Mouse (Mus musculus) urinary bladder, adult 18-20 months (tissue): ENCODE measurements around the gene Ikzf4.

Experiments
- DNase-seq, 2 experiments: peaks; one replicate each; pipeline ENCODE4 v3.0.0; 2022; ENCODE audit warnings: low spot score in 2 of 2, mixed read lengths in 2 of 2

Ikzf4 gene

DNA sequence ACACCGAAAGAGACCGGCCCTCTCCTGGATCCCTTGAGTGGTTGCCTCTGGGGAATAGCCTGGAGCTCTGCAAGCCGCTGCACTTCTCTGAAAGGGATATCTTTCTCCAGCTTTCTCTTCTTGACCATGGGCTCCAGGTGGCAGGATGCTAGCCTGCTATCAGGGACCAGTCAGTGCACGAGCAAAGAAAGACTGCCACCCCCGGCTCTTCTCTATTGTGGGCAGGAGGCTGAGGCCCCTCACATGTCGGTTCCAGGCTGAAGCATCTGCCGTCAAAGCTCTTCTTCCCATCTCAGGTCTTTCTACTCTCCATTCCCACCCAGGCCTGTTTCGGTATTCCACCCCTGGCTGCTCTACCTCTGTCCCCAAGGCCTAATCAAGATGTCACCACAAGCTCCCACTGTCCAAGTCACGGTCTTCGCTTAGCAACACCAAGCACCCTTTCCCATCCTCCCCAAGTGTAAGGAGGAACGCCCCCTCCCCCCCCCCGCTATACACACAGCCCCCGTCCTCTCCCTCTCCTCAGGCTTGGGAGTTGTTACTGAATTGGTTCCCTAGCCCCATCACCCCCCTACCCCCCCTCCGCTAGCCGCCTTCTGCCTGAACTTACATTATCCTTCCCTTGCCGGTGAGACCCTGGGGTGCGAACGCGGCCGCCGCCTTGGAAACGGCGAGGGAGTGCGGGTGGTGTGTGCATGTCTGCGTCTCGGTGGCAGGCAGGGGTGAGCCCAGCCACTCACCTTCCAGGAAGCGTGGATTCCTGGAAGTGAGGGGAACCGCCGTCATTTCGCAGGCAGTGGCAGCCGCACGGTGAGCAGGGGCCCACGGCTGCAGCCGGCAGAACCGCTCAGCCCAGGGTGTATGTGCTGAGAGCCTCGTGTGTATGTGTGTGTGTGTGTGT is at the start of gene Ikzf4:
TSS of gene Ikzf4 (minus strand) at position 881 of the 901 bp plus-strand sequence.
- peak; percentile 9 to 39 for DNase-seq

DNA sequence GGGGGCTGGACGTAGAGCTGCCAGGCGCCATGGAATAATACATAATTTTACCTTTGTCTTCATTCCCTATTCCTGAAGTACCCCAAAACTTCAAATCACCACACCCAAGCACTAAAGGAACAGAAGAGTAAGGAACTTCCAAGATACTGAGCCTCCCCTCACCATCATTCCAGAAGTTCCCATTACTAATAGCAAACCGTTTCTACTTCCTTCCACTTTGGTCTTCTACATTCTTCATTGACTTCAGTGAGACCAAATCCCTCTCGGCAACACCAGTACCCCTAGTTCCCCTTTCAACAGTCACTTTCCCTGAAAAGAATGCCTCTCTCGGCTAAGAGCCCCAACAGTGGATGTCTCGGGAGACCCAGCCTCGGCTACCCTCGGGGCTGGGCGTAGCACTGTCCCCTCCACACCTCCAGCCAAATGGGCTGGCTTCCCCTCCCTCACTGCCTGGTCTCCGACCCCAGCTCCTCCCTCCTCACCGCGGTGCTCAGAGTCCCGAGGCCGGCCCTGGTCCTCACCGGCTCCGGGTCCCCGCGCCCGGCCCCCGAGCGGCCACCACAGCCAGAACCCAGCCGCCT is 49.7 kb upstream of the Ikzf4 start:
- no peak for DNase-seq

GRCm38 (mm10) chr10:128674469-128675008 is 28.7 kb upstream of the Ikzf4 start:
- no peak for DNase-seq

DNA sequence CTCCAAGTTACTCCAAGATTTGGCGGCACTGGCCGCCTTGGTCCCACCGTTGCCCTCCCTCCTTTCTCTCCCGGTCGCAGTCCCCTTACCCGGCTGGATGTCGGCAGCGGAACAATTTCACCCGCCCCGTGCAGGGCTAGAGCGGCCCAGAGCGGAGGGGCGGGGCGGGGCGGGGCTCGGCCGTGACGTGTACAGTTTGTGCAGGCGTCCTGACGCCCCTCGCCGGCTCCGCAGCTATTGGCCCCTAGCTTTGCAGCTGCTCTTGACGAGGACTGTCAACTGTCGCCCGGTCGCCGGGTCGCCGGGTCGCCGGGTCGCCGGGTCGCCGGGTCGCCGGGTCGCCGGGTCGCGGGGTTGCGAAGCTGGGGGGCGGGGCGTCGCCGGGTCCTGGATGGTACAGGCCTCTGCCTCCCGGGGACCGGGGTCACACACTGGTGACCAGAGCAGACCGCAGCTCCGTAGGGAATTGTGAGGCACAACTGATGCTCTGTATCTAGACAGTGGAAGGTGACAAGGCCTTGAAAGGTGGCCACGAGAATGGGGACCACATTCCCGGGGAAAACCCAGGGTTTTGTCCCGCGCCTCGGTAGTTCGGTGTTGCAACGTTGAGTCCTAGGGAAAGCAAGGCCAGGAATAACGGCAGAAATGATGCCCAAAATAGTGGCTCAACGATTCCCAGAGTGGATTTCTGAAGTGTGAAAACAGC is 28.1 kb upstream of the Ikzf4 start, which contains the start of gene Suox:
TSS of gene Suox (minus strand) at position 311 of the 706 bp plus-strand sequence.
- peak; percentile 67 to 86 for DNase-seq

DNA sequence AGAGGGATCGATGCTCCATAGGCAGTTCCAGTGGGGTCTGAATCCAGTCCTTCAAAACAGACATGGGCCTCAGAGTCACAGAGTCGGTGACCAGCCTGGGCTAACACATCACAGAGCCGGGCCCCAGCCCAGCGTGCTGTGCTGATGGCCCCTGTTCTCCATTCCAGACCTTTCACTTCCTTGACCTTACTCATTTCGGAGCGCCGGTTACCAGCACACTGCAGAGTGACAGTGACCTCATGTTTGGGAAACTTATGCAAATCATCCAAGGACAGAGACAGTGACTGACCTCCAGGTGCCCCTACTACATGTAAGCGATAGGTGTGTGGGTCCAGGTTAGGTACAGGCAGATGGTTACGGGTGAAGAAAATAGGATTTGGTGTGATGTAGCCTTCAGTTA is 25.4 kb upstream of the Ikzf4 start:
- no peak for DNase-seq

DNA sequence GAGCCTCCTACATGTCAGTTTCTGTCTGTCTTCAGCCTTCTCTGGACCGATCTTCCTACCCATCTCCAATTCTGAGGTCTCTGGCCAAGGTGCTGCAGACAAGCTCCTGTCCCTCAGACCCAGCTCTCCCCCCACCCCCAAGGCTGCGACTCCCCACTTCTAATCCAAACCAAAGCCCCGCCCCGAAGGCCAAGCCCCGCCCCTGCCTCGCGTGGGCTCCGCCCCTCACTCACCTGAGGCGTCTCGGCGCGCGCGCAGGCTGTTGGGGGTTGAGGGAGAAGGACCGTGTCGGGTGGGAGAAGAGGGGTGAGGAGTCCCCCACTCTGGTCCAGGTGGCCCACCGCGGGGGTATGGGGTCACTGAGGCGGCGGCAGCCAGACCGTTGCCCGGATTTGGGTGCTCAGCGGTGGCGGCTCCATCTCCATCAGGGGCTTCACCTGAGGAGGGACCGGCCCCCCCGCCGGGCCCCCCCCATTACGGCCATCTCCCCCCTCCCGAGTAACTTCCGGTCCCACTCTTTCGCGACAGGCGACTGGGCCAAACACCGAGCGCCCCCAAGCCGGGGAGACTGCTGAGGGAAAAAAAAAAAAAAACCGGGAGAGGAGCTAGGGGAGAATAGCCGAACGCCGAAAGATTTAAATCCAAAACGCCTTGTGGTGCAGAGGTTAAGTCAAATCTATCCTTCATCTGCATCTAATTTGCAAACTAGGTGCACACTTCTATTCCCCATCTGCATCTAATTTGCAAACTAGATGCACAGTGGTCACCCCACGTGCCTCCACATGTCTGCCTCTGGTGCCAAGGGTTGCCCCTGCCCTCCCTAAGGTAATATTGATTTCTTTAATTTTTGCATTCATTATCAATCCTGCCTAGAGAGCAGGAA is 23.2 kb upstream of the Ikzf4 start:
- peak; percentile 36 to 75 for DNase-seq

DNA sequence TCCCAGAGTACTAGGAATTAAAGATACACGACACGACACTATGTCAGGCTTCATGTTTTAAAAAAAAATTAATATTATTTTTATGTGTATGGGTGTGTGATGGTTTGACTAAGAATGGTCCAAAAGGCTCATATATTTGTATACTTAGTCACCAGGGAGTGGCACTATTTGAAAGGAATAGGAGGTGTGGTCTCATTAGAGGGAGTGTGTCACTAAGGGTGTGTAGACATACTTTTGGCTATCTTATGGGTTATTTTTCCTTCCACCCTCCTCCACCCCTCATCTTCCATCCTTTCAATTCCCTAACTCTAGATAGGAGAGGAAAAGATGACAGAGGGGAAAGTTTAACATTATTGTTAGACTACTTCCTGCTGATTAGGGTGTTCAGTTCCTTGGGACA is 20.0 kb upstream of the Ikzf4 start:
- DNase-seq, result no peak

- DNase-seq, result no peak
Measured at GRCm38 (mm10) chr10:128665307-128665706, 19.5 kb upstream of the Ikzf4 start.

GRCm38 (mm10) chr10:128664808-128665207 is 19.0 kb upstream of the Ikzf4 start:
- DNase-seq, result no peak

DNA sequence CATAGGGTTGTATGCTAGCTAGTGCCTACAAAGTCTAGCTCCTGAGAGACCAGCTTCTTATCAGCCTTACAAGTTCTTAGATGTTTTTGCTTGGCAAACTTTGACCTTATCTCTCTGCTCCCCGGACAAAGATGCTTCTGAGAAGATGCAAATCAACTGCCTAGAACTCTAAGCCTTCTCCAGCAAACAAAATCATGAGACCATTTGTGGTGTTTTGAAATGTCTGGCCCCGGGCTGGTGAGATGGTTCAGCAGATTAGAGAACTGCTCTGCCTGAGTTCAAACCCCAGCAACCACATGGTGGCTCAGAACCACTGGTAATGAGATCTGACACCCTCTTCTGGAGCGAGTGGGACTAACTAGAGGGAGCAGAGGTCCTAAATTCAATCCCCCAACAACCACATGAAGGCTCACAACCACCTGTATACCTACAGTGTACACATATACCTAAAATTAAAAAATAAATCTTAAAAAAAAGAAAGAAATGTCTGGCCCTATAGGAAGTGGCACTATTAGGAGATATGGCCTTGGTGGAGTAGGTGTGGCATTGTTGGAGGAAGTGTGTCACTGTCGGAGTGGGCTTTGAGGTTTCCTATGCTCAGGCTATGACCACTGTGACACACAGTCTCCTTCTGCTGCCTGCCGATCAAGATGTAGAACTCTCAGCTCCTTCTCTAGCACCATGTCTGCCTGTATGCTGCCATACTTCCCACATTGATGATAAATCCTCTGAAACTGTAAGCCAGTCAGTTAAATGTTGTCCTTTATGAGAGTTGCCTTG is 17.8 kb upstream of the Ikzf4 start:
- no peak for DNase-seq

GRCm38 (mm10) chr10:128662465-128662864 is 16.7 kb upstream of the Ikzf4 start:
- no peak for DNase-seq

- DNase-seq, result no peak
Measured at GRCm38 (mm10) chr10:128659490-128659889, 13.7 kb upstream of the Ikzf4 start.

DNA sequence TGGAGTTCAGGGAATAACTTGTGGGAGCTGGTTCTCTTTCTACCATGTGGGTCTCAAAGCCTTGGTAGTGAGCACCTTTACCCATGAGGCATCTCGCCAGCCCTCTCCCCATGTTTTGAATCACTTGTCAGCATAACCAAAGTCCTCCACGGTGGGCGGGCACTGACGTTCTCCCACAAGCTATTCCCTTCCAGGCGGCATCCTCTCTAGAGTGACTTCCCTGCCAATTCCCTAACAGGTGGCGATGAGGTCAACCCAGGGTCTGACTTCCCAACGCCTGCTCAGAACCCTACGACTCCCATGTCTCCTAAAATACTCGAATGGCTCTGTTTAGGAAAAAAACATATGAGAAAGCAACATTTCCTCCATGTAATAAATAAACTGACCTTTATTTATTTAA is 12.1 kb upstream of the Ikzf4 start:
- DNase-seq, result no peak

GRCm38 (mm10) chr10:128656731-128657130 is 10.9 kb upstream of the Ikzf4 start:
- no peak for DNase-seq

DNA sequence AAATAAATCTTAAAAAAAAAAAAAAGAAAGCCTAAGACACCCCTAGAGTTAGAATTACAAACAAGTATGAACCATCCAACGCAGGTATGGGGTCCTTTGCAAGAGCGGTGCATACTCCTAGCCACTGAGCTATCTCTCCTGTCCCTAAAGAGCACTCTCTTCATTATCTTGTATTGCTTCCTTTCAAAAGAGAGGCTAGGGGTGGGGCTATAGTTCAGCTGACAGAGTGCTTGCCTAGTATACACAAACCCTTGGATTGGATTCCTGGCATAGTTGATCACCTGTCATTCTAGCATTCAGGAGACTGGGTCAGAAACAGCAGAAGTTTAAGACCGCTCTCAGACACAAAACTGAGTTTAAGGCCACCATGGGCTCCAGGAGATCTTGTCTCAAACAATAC is 9.5 kb upstream of the Ikzf4 start:
- DNase-seq, result no peak

- DNase-seq, result no peak
Measured at GRCm38 (mm10) chr10:128653866-128654265, 8.1 kb upstream of the Ikzf4 start.

GRCm38 (mm10) chr10:128646139-128647089 is 623 bp upstream of the Ikzf4 start:
- no peak for DNase-seq

GRCm38 (mm10) chr10:128642749-128643148 is 3.0 kb downstream of the Ikzf4 start:
- DNase-seq, result no peak

- DNase-seq, result no peak
Measured at GRCm38 (mm10) chr10:128641871-128642270, 3.9 kb downstream of the Ikzf4 start.
